Mouse (Mus musculus): ENCODE data around the gene Sgsm3.

GRCm38 (mm10) chr15:81032941-81033629 is 55.5 kb downstream of the Sgsm3 start:
- no peak for TF ChIP-seq POLR2A (IDR thresholded peaks at IDR 0.05; ENCODE audit: low read depth, low read length)
- no peak for TF ChIP-seq CTCF (conservative IDR thresholded peaks at IDR 0.05; ENCODE audit: insufficient read depth, insufficient read length, low read depth, low read length)

Measured in kidney, adult 2 months (tissue).